Mouse (Mus musculus) megakaryocyte, embryonic 14.5 days (primary cell): ENCODE results near the gene Poglut1.

Experiments
- FLI1 ChIP-seq: IDR thresholded peaks from 2 replicates; pipeline ENCODE4 v1.6.1; 2012; ENCODE audit warnings: low read length, inconsistent platforms, mixed read lengths
- GATA1 ChIP-seq: IDR thresholded peaks from 3 replicates; pipeline ENCODE4 v1.6.1; 2012; ENCODE audit warnings: mixed read lengths, low read length, inconsistent platforms, borderline replicate concordance

DNA sequence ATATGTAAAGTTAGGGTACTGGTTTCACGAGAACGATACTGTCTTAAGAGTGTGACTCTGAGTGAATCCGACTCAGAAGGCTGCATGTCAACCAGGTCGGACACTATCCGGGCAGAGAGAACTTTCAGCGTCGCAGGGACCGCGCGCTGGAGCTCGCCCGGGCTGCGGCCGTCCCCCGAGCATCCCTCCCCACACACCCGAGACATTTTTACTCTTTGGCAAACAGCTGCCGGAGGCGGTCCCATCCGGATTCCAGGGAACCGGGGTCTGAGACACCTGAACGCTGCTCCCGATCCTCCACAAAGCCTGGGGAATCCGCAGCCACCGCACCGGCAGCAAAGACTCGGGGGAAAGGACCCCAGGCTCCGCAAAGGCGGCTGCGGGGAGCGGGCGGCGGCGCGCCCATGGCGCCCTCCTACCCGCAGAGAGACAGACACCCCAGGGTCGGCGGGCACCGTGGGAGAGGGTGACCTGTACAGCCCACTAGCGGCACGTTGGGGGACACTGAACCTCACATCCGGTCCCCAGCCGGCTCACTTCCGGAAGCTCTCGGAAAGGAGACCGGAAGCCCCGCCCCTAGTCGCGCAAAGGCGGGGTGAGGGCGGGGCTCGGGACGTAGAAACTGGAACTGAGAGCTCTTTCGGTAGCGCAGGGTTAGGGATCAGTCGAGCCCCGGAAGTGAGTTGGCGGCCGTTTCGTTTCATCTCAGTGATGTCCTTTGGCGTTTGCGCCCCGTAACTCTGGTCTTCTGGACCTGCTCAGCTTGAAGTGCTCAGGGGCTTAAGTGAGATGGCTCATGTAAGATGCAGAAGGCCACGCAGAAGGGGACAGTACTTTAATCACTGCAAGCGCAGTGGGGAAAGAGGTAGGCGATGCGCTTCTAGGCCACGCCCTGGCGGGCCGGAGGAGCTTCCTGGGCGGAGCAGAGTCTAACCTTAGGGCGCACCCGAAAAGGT, 27.7 kb downstream of the Poglut1 start, which contains the start of gene Timmdc1:
- TF ChIP-seq GATA1 (no peak), FLI1 (peak; percentile 98)
